Mouse (Mus musculus) kidney, adult 2 months (tissue): ENCODE measurements around the gene Dlgap1.

ENCODE experiments used
- CTCF ChIP-seq: fragments of 200-500 bp; conservative IDR thresholded peaks from 2 replicates; pipeline ENCODE4 v1.5.1; 2011; ENCODE audit warnings: low read depth, mild to moderate bottlenecking, control low read depth, low read length, moderate library complexity, mixed read lengths; ENCODE audit not compliant: insufficient read depth, insufficient read length
- POLR2A ChIP-seq: fragments of 200-500 bp; IDR thresholded peaks from one replicate; pipeline ENCODE4 v1.6.1; 2011; ENCODE audit warnings: low read depth, low read length, control low read depth

- TF ChIP-seq POLR2A (no peak), CTCF (no peak)
Measured at GRCm38 (mm10) chr17:70751161-70751651, 782.3 kb downstream of the Dlgap1 start.
